Mouse (Mus musculus): ENCODE data around the gene Dnm1. TPM values are rescaled to one million over a fixed set of nuclear protein-coding genes. Genes with fewer than 3 reads are reported as not detected.

Gene Dnm1
- total RNA-seq (2021): 1,000 to 10,000 TPM; 1,197 to 1,302 TPM

- intact Hi-C loops (cut with DNase I): no loop called here
- peak; percentile 94 to 97 for DNase-seq (ENCODE audit: low spot score in 2 of 2)
Observed at GRCm38 (mm10) chr2:32353007-32353542, at the start of gene Dnm1. Gene Dnm1 (minus strand): TSS chr2:32353338.

- no peak for DNase-seq (ENCODE audit: low spot score in 2 of 2)
- intact Hi-C loops (cut with DNase I): no loop called here
Observed at GRCm38 (mm10) chr2:32396695-32397094, 43.6 kb upstream of the Dnm1 start.

- intact Hi-C loops (cut with DNase I): no loop called here
- peak; percentile 95 to 98 for DNase-seq (ENCODE audit: low spot score in 2 of 2)
Observed at GRCm38 (mm10) chr2:32395946-32396621, 42.9 kb upstream of the Dnm1 start.

GRCm38 (mm10) chr2:32395484-32395945 is 42.4 kb upstream of the Dnm1 start, which contains the start of gene Ptges2:
Gene Ptges2 (plus strand): TSS chr2:32395896.
- DNase-seq (ENCODE audit: low spot score in 2 of 2): peak; percentile 94
- intact Hi-C loops (cut with DNase I): no loop called here

GRCm38 (mm10) chr2:32394973-32395372 is 41.8 kb upstream of the Dnm1 start:
- no peak for DNase-seq (ENCODE audit: low spot score in 2 of 2)
- intact Hi-C loops (cut with DNase I): no loop called here

GRCm38 (mm10) chr2:32392063-32392462 is 38.9 kb upstream of the Dnm1 start:
- intact Hi-C loops (cut with DNase I): no loop called here
- DNase-seq (ENCODE audit: low spot score in 2 of 2): no peak

- DNase-seq (ENCODE audit: low spot score in 2 of 2): no peak
- intact Hi-C loops (cut with DNase I): no loop called here
Observed at GRCm38 (mm10) chr2:32390871-32391270, 37.7 kb upstream of the Dnm1 start.

GRCm38 (mm10) chr2:32389157-32389556 is 36.0 kb upstream of the Dnm1 start:
- no peak for DNase-seq (ENCODE audit: low spot score in 2 of 2)
- intact Hi-C loops (cut with DNase I): no loop called here

- intact Hi-C loops (cut with DNase I): no loop called here
- no peak for DNase-seq (ENCODE audit: low spot score in 2 of 2)
Observed at GRCm38 (mm10) chr2:32387706-32388490, 34.8 kb upstream of the Dnm1 start, which contains the start of gene Lcn2. Gene Lcn2 (minus strand): TSS chr2:32388252.

GRCm38 (mm10) chr2:32382689-32383088 is 29.6 kb upstream of the Dnm1 start:
- DNase-seq (ENCODE audit: low spot score in 2 of 2): peak; percentile 18 to 63
- intact Hi-C loops (cut with DNase I): no loop called here

GRCm38 (mm10) chr2:32381775-32382223 is 28.7 kb upstream of the Dnm1 start, which contains the start of gene 1110008P14Rik:
Gene 1110008P14Rik (minus strand): TSS chr2:32381938.
- DNase-seq (ENCODE audit: low spot score in 2 of 2): peak; percentile 92 to 95
- intact Hi-C loops (cut with DNase I): loop anchor here (1.0 kb wide), 1 partner anchor 18 kb away; no protein-coding TSS in a partner anchor

GRCm38 (mm10) chr2:32381141-32381774 is 28.1 kb upstream of the Dnm1 start:
- DNase-seq (ENCODE audit: low spot score in 2 of 2): peak in 1 of 2 experiments; percentile 64
- intact Hi-C loops (cut with DNase I): loop anchor here (1.0 kb wide), 1 partner anchor 18 kb away; no protein-coding TSS in a partner anchor

- DNase-seq (ENCODE audit: low spot score in 2 of 2): no peak
- intact Hi-C loops (cut with DNase I): no loop called here
Observed at GRCm38 (mm10) chr2:32380001-32380500, 26.9 kb upstream of the Dnm1 start.

- intact Hi-C loops (cut with DNase I): no loop called here
- peak; percentile 19 to 85 for DNase-seq (ENCODE audit: low spot score in 2 of 2)
Observed at GRCm38 (mm10) chr2:32376963-32377362, 23.8 kb upstream of the Dnm1 start.

GRCm38 (mm10) chr2:32375317-32375940 is 22.3 kb upstream of the Dnm1 start:
- intact Hi-C loops (cut with DNase I): no loop called here
- DNase-seq (ENCODE audit: low spot score in 2 of 2): peak; percentile 32 to 83

GRCm38 (mm10) chr2:32374191-32374590 is 21.1 kb upstream of the Dnm1 start:
- no peak for DNase-seq (ENCODE audit: low spot score in 2 of 2)
- intact Hi-C loops (cut with DNase I): no loop called here

- intact Hi-C loops (cut with DNase I): loop anchor here (10.0 kb wide), 1 partner anchor 393 kb away; the partner anchor contains the start of gene Nup214
- DNase-seq (ENCODE audit: low spot score in 2 of 2): no peak
Observed at GRCm38 (mm10) chr2:32367315-32367714, 14.2 kb upstream of the Dnm1 start.

GRCm38 (mm10) chr2:32364121-32364520 is 11.0 kb upstream of the Dnm1 start:
- intact Hi-C loops (cut with DNase I): loop anchor here (10.0 kb wide), 1 partner anchor 389 kb away; the partner anchor contains the start of gene Nup214

More at GRCm38 (mm10) chr2:32364121-32364520, 11.0 kb upstream of the Dnm1 start:
- DNase-seq (ENCODE audit: low spot score in 2 of 2): no peak

All from left cerebral cortex, postnatal 25 days (tissue).